Mouse (Mus musculus) liver, adult 2 months (tissue): ENCODE measurements around the gene Gorasp1. TPM values are rescaled to one million over a fixed set of nuclear protein-coding genes. Genes with fewer than 3 reads are reported as not detected.

Experiments used
- DNase-seq: peaks from one replicate; pipeline ENCODE4 v3.0.0-alpha.2; 2011; ENCODE audit warnings: low read depth, low spot score; ENCODE audit errors: extremely low read depth
- H3K27ac ChIP-seq: fragments of 200-500 bp; replicated peaks from 2 replicates; pipeline ENCODE4 v1.5.1; 2012; ENCODE audit warnings: low read depth, mild to moderate bottlenecking, control low read depth, inconsistent platforms, low read length; ENCODE audit not compliant: insufficient read depth
- H3K27me3 ChIP-seq: fragments of 200-500 bp; 2 replicates; pipeline ENCODE4 v1.6.1; 2012; ENCODE audit warnings: mild to moderate bottlenecking, moderate library complexity, low read length, inconsistent platforms; ENCODE audit not compliant: control insufficient read depth, insufficient read depth
- H3K36me3 ChIP-seq: fragments of 200-500 bp; 2 replicates; pipeline ENCODE4 v1.6.1; 2012; ENCODE audit warnings: low read length, inconsistent platforms; ENCODE audit not compliant: control insufficient read depth, insufficient read depth
- H3K4me1 ChIP-seq: fragments of 200-500 bp; 2 replicates; pipeline ENCODE4 v1.6.1; 2011; ENCODE audit warnings: low read length; ENCODE audit not compliant: control insufficient read depth, insufficient read depth
- H3K4me3 ChIP-seq: fragments of 200-500 bp; 2 replicates; pipeline ENCODE4 v1.5.1; 2011; ENCODE audit warnings: low read depth, mild to moderate bottlenecking, control low read depth, low read length, moderate library complexity; ENCODE audit not compliant: insufficient read depth
- H3K79me2 ChIP-seq: fragments of 200-500 bp; 2 replicates; pipeline ENCODE4 v1.6.1; 2012; ENCODE audit warnings: inconsistent platforms, mild to moderate bottlenecking, low read length, moderate library complexity; ENCODE audit not compliant: control insufficient read depth, insufficient read depth
- H3K9ac ChIP-seq: fragments of 200-500 bp; 2 replicates; pipeline ENCODE4 v1.6.1; 2012; ENCODE audit warnings: low read depth, mild to moderate bottlenecking, control low read depth, inconsistent platforms, low read length
- CTCF ChIP-seq: fragments of 200-500 bp; IDR thresholded peaks from 2 replicates; pipeline ENCODE4 v1.5.1; 2011; ENCODE audit warnings: low read depth, low read length, control low read depth
- POLR2A ChIP-seq: fragments of 200-500 bp; IDR thresholded peaks from 2 replicates; pipeline ENCODE4 v1.6.1; 2011; ENCODE audit warnings: low read length, control low read depth; ENCODE audit not compliant: insufficient read depth; ENCODE audit errors: extremely low read depth
- WGBS: fragments of 180-500 bp; shearing (Covaris S2); methylation state at CpG from one replicate; pipeline ENCODE4 v1.1.7; 2018; 5-methylcytosine and 5-hydroxymethylcytosine counted together
- polyA plus RNA-seq: library from polyadenylated mRNA; depleted of rRNA; stranded (reverse); fragments of >200 nt; gene quantifications from 2 replicates; pipeline ENCODE4 v1.2.3, GENCODE M21; 2012
- total RNA-seq: library from RNA; depleted of rRNA; stranded (reverse); fragments of >200 nt; gene quantifications from 2 replicates; pipeline ENCODE4 v1.2.3, GENCODE M21; 2014

Gene Gorasp1
- total and polyA plus RNA-seq, 2 experiments = 10.9 to 18.1 TPM

DNA sequence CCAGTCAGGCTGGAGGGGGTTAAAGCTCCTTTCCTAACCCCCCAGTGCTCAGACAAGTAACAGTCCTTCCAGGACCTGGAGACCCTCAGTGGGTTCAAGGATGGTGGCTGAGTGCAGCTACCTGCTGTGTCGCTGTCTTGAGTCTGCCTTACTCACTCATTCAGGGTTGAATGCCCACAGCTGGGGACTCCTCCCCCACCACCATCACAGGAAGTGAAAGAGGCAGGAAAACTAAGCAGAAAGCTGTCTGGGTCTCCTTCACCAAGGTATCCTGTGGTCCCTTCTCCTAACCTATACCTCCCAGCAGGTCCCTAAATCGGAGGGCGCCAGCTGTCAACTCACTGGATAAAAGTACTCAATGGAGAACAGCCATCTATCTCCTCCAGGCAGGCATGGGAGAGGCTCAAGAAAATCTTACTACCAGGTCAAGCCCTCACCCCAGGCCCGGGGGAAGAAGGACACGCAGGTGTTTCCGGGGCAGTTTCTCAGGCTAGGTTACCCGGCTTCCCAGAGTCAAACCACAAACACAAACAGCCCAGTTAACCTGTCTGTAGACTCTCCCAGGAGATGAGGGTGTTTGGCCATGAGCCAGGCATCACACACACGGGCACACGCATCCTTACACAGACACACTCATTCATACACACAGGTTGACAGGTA is 40.9 kb upstream of the Gorasp1 start:
- TF ChIP-seq POLR2A = no peak
- no peak for TF ChIP-seq CTCF
- Histone ChIP-seq H3K4me3 (no peak overlapping the region), H3K9ac (no peak overlapping the region), H3K79me2 (peaks cover 57% of the 10 kb centered on the region), H3K27ac (no peak overlapping the region), H3K4me1 (peaks cover 33% of the 10 kb centered on the region), H3K36me3 (peaks cover 16% of the 10 kb centered on the region), H3K27me3 (no peaks in the 10 kb centered on the region)
- DNase-seq = no peak
- 55% methylated on average over 9 of the region's 9 CpGs for WGBS

DNA sequence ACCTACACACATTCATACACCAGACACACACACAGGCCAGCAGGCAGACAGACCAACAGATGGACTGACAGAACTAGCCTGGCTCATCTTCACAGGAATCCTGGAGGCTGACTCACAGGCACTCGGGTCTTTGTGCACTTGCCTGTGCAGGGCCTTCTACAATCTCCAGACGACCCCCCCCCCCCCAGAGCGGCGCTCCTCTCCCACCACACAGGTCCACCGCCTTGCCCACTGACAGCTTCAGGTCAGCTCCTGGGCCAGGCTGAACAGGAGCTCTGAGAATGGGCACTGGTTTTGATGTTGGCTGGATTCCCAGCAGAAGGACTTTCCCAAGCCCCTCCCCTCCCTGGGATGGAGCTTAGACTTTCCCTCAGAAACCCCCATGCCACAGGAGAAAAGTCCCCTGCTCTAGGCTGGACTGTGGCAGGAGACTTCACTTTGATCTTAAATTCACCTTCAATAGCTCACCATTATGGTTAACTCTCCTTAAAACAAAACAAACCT is 40.2 kb upstream of the Gorasp1 start:
- WGBS = 23% methylated on average over 5 of the region's 5 CpGs
- peaks cover 16% of the 10 kb centered on the region for H3K36me3 ChIP-seq
- peaks cover 33% of the 10 kb centered on the region for H3K4me1 ChIP-seq
- H3K9ac ChIP-seq = no peak overlapping the region
- H3K4me3 ChIP-seq = no peak overlapping the region
- H3K27me3 ChIP-seq = no peaks in the 10 kb centered on the region
- peak; percentile 46 for DNase-seq
- TF ChIP-seq POLR2A = no peak
- TF ChIP-seq CTCF = no peak
- H3K79me2 ChIP-seq = peaks cover 50% of the 10 kb centered on the region
- peak overlapping the region; percentile 32; the same call in 1 of the 2 replicates for H3K27ac ChIP-seq

DNA sequence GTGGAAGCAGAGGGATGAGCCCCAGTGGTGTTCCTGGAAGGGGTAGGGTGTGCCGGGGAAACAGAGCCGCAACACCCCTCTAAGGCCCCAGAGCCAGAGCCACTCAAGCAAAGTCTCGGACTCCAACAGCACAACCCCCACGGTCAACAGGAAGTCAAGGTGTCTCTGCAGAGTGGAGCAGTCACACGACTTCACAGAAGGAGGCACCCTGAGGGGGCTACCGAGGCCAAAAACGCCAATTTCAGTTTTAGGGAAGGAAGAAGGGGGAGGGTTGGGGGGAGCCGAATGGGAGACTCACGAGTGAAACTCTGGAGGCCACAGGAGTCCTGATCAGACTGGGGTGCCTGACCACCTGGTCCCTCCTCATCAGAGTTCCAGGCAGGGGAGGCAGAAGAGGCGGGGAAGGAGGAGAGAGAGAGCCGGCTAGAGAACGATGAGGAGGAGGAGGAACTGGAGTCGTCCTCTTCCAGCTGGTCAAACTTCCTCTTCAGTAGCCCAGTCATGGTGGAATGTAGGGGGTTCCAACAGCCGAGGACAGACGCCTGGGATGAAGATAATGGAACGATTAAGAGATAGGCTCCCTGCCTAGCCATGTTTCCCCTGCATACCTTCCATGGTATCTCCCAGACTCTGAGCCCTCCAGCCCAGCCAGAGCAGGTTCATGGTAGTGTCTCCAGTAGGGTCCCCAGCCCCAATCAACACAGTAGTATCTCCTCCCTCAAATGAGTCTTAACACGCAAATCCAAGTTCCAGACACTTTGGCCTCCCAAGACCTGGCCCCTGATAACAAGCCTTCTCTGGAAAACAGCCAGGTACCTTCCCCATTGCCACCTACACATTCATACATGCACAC is 39.6 kb upstream of the Gorasp1 start:
- WGBS = 62% methylated on average over 17 of the region's 17 CpGs
- peaks cover 21% of the 10 kb centered on the region for H3K36me3 ChIP-seq
- peaks cover 36% of the 10 kb centered on the region for H3K4me1 ChIP-seq
- no peak overlapping the region; the same call in 1 of the 2 replicates for H3K9ac ChIP-seq
- H3K4me3 ChIP-seq = no peak overlapping the region
- peak overlapping the region; percentile 32; the same call in 1 of the 2 replicates for H3K27ac ChIP-seq
- no peak for TF ChIP-seq CTCF
- no peak for TF ChIP-seq POLR2A
- peaks cover 46% of the 10 kb centered on the region for H3K79me2 ChIP-seq
- DNase-seq = no peak
- no peaks in the 10 kb centered on the region for H3K27me3 ChIP-seq

DNA sequence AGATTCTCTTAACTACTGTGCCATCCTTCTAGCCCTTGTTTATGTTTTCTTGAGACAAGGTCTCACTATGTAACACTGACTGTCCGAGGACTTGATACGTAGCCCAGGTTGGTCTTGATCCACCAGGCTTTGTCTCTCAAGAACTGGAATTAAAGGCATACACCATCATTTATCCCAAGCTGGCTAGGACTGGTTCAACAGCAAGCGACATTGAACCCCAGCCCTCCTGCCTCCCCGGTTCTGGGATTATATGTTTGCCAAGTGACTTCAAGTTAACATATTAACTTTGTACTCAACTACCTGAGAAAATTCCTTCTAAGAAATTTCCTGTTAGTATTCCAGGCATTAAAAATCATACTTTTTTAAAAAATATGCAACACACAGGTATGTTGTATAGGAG is 37.9 kb upstream of the Gorasp1 start:
- WGBS = 59% methylated on average over 4 of the region's 4 CpGs
- DNase-seq = no peak
- H3K27ac ChIP-seq = no peak overlapping the region

DNA sequence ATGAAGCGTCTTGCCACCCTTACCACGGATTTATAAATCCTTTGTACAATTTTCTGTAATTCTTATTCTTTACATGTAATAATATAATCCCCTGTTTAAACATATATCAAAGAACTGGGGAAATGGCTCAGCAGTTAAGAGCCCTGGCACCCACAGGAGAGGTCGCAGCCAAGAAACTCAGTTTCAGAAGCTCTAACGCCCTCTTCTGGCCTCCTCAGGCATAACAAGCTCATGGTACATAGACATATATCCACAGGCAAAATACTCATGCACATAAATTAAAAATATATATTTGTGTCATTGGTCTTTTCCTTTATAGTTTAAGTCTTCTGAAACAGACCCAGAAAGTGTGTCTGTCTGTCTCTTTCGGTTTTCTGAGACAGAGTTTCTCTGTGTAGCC is 37.2 kb upstream of the Gorasp1 start:
- H3K79me2 ChIP-seq = peaks cover 26% of the 10 kb centered on the region
- no peak for DNase-seq
- H3K36me3 ChIP-seq = peaks cover 25% of the 10 kb centered on the region
- H3K27ac ChIP-seq = no peak overlapping the region
- no peak overlapping the region for H3K9ac ChIP-seq
- WGBS = 79% methylated on average over 5 of the region's 5 CpGs
- no peak overlapping the region for H3K4me3 ChIP-seq
- H3K4me1 ChIP-seq = peaks cover 29% of the 10 kb centered on the region
- TF ChIP-seq CTCF (peak; percentile 44), POLR2A (no peak)
- no peaks in the 10 kb centered on the region for H3K27me3 ChIP-seq

More for the DNA sequence above, 37.9 kb upstream of the Gorasp1 start:
- H3K4me3 ChIP-seq = no peak overlapping the region
- peaks cover 34% of the 10 kb centered on the region for H3K4me1 ChIP-seq
- TF ChIP-seq CTCF (no peak), POLR2A (no peak)
- H3K36me3 ChIP-seq = peaks cover 25% of the 10 kb centered on the region
- no peaks in the 10 kb centered on the region for H3K27me3 ChIP-seq
- peaks cover 31% of the 10 kb centered on the region for H3K79me2 ChIP-seq
- no peak overlapping the region for H3K9ac ChIP-seq
